Mouse (Mus musculus): ENCODE data around the gene Akt1.

DNA sequence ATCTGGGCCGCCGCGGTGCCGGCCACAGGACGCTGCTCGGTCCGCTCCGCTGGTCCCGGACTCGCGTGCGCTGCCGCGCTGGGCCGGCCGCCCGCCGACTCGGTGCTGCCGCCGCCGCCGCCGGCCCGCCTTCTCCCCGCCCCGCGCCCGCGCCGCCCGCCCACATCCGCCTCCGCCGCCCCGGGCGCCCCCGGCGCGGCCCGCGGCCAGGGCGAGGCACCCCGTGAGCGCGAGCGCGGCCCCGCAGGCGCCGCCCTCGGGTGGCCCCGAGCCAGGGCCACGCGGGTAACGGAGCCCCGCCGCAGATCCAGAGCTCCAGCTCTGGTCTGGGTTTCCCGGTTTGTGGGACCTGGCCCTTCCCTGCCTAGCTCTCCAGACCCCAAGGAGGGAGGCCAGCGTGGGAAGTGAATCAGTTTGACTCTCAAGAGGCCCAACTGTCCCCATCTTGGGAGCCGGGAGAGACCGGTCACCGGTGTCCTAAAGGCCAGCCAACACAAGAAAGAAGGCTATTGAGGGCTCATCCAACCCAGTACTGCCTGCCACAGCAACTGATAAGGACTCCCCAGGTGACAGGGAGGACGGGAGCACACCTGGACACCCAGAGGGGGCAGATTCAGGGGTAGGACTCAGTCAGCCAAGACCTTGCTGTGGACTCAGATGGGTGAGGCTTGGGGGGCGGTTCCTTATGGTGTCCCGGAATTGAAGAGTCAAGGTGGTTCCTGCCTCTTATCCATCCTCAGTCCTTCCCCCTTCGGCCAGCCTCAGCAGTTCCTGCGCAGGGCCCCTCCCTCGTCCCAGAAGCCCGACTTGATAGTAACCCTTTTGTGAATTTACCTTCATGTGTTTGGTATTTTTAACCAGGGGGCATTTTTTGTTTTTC lies at the start of gene Akt1:
- TF ChIP-seq CTCF (IDR thresholded peaks at IDR 0.05; ENCODE audit: extremely low read depth, insufficient read depth, insufficient read length, insufficient replicate concordance) = no peak
- peak; percentile 10; the same call in 1 of the 2 replicates for TF ChIP-seq POLR2A (IDR thresholded peaks at IDR 0.05; ENCODE audit: low read depth, low read length)
